Mouse (Mus musculus) ES-E14 (cell line): ENCODE results near the gene Mapkapk3. TPM values are rescaled to one million over a fixed set of nuclear protein-coding genes. Genes with fewer than 3 reads are reported as not detected.

Experiments
- DNase-seq: peaks from one replicate; pipeline ENCODE4 v3.0.0-alpha.2; 2013; ENCODE audit warnings: low read depth, low spot score
- H3K27ac ChIP-seq: 2 replicates; pipeline ENCODE4 v1.5.1; 2012; ENCODE audit warnings: low read depth, mild to moderate bottlenecking, low read length, moderate library complexity, mixed read lengths; ENCODE audit not compliant: poor library complexity, insufficient read depth, severe bottlenecking
- H3K36me3 ChIP-seq: 2 replicates; pipeline ENCODE4 v1.6.1; 2012; ENCODE audit warnings: mild to moderate bottlenecking, low read length, moderate library complexity, mixed read lengths; ENCODE audit not compliant: control insufficient read depth, poor library complexity, insufficient read depth, severe bottlenecking
- H3K4me1 ChIP-seq, 2 experiments: fragments of 150-350 bp in 1 of 2; sonication (generic) in 1 of 2; 2 replicates each; pipeline ENCODE4 v1.6.1; 2012; ENCODE audit warnings: low read length in 2 of 2, mild to moderate bottlenecking in 1 of 2, mixed read lengths in 1 of 2; ENCODE audit not compliant: control insufficient read depth in 2 of 2, insufficient read depth in 2 of 2, poor library complexity in 1 of 2
- H3K4me3 ChIP-seq, 2 experiments: fragments of 150-350 bp in 1 of 2; sonication (generic) in 1 of 2; 2 replicates each; pipeline ENCODE4 v1.5.1; 2012; ENCODE audit warnings: low read length in 2 of 2, low read depth in 1 of 2, mild to moderate bottlenecking in 1 of 2, mixed read lengths in 1 of 2; ENCODE audit not compliant: insufficient read depth in 1 of 2, poor library complexity in 1 of 2, severe bottlenecking in 1 of 2
- H3K9ac ChIP-seq: 2 replicates; pipeline ENCODE4 v1.6.1; 2012; ENCODE audit warnings: low read depth, mild to moderate bottlenecking, low read length, mixed read lengths; ENCODE audit not compliant: poor library complexity, insufficient read depth, severe bottlenecking
- H3K9me3 ChIP-seq: fragments of 150-350 bp; sonication (generic); 2 replicates; pipeline ENCODE4 v1.6.1; 2012; ENCODE audit warnings: low read depth, mild to moderate bottlenecking, low read length; ENCODE audit not compliant: control insufficient read depth, insufficient read depth
- CHD2 ChIP-seq: IDR thresholded peaks from 2 replicates; pipeline ENCODE4 v1.6.1; 2014; ENCODE audit warnings: mild to moderate bottlenecking, low read depth, low read length, inconsistent platforms
- HCFC1 ChIP-seq: IDR thresholded peaks from 2 replicates; pipeline ENCODE4 v1.6.1; 2012; ENCODE audit warnings: low read length, inconsistent platforms, borderline replicate concordance; ENCODE audit not compliant: insufficient read depth
- MAFK ChIP-seq: IDR thresholded peaks from 2 replicates; pipeline ENCODE4 v1.6.1; 2014; ENCODE audit warnings: mild to moderate bottlenecking, low read depth, low read length, inconsistent platforms; ENCODE audit not compliant: insufficient read depth
- ZC3H11A ChIP-seq: IDR thresholded peaks from 2 replicates; pipeline ENCODE4 v1.6.1; 2012; ENCODE audit warnings: low read depth, mild to moderate bottlenecking, inconsistent platforms, low read length, borderline replicate concordance
- ZNF384 ChIP-seq: IDR thresholded peaks from 2 replicates; pipeline ENCODE4 v1.6.1; 2012; ENCODE audit warnings: low read depth, low read length, inconsistent platforms
- in situ Hi-C, 2 experiments: fragments of 600-800 bp; cut with MboI; formaldehyde crosslinking; loops; one replicate each; pipeline ENCODE4 v1.15.1; 2025; ENCODE audit warnings: low sequenced_read_pairs in 2 of 2, inconsistent platforms in 1 of 2; ENCODE audit not compliant: unreplicated experiment in 2 of 2
- total RNA-seq: library from RNA; depleted of rRNA; stranded (reverse); fragments of 300-350 nt; gene quantifications from 2 replicates; pipeline ENCODE4 v1.2.3, GENCODE M21; 2012

Mapkapk3 gene
- total RNA-seq, 1 experiment: 25.7 TPM

DNA sequence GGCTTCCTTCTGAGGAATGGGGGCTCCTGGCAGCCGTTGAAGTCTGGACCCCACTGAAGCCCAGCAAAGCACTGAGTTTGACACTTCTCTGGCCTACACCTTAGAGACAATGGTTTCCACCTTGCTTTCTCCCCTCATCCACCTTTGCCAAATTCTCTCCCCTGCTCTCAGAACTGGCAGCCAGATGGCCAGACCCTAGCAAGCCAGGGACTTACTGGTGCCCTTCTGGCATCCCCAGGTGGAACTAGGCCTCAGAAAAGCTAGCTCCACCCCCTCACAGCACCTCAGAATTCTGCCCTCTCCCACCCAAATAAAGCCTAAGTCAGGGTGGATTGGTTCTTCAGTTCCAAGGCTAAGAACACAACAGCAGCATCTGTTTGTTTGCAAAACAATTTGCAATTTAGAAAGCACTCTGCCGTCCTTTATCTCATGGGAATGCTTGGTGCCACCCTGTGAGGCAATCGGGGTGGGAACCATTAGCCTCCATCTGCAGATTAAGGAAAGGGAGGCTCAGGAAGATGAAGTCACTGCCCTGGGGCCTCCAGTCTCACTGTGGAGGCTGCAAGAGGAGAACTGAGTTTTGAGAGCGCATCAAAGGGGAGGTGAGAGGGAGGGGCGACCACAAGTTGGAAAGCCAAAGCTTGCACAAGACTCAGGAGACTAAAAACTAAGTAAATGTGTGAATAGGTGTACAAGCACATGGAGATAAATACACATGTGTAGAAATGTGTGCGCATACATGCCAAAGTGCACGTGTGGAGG, 18.3 kb downstream of the Mapkapk3 start:
- no peak for DNase-seq
- in situ Hi-C loops: no loop called here

DNA sequence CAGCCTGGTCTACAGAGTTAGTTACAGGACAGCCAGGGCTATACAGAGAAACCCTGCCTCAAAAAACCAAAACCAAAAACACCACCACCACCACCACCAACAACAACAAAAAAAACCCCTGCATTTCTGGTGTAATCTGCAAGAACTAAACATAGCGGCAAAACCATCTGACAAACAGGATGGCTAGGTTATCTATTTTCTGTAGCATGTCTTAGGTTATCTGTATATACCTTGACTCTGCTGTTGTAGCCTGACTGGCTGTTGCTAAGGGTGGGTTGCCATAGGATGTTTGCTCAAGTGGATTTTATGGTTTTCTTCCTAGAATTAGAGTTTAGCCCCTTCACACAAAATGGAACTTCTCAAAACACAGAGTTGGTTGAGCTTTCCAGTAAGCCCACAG, 19.9 kb downstream of the Mapkapk3 start:
- no peak overlapping the region for H3K27ac ChIP-seq
- H3K9ac ChIP-seq: no peak overlapping the region
- H3K36me3 ChIP-seq: no peaks in the 10 kb centered on the region
- H3K9me3 ChIP-seq: no peaks in the 10 kb centered on the region
- TF ChIP-seq HCFC1: no peak
- TF ChIP-seq MAFK: no peak
- TF ChIP-seq ZNF384: no peak
- TF ChIP-seq ZC3H11A: no peak
- TF ChIP-seq CHD2: no peak
- no peak overlapping the region for H3K4me3 ChIP-seq
- peaks cover 0 to 7% of the 10 kb centered on the region in 2 experiments; a peak in 2 of 4 replicates for H3K4me1 ChIP-seq
- in situ Hi-C loops: no loop called here
- no peak for DNase-seq

More for the DNA sequence above, 18.3 kb downstream of the Mapkapk3 start:
- Histone ChIP-seq H3K9ac (no peak overlapping the region), H3K4me3 (no peak overlapping the region), H3K36me3 (peaks cover 2% of the 10 kb centered on the region; the same call in 1 of the 2 replicates), H3K9me3 (no peaks in the 10 kb centered on the region), H3K27ac (no peak overlapping the region), H3K4me1 (peaks cover 0 to 8% of the 10 kb centered on the region in 2 experiments; a peak in 2 of 4 replicates)
- TF ChIP-seq MAFK (no peak), HCFC1 (no peak), CHD2 (no peak), ZC3H11A (no peak), ZNF384 (no peak)

DNA sequence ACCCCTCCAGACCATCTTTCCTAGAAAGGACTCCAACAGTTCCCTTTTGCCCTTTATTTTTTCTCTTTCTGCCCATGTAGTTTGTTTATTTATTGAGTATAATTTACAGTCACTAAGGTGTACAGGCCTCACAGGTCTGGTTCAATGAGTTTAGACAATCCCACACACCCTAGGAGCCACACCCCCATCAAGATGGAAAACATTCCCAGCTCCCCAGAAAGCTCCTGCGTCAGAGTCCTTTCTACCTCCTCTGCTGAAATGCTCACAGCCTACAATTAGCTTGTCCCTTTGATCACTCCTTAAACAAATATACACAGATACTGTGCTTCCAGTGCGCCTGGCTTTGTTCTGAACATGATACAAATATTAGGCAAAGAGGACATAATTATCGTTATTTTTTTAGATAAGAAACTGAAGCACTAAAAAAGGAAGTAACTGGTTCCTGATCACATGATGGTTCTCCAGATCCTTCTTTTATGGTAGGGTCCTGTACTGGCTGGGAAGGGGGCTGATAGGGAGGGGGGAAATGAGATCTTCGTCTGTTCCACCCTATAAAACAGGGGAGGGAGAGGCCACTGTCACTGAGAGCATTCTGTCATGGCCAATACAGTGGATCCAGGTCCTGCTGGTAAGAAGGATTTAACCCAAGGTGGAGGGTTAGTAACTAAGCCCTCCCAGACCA, 21.8 kb downstream of the Mapkapk3 start:
- Histone ChIP-seq H3K9ac (no peak overlapping the region), H3K4me3 (no peak overlapping the region), H3K27ac (no peak overlapping the region), H3K9me3 (no peaks in the 10 kb centered on the region), H3K36me3 (0 out of 2 replicates have a peak, but pooled peaks cover 2% of the 10 kb centered on the region), H3K4me1 (peaks cover 0 to 7% of the 10 kb centered on the region in 2 experiments; a peak in 2 of 4 replicates)
- no peak for TF ChIP-seq ZNF384
- TF ChIP-seq MAFK: no peak
- no peak for TF ChIP-seq CHD2
- TF ChIP-seq HCFC1: no peak
- no peak for TF ChIP-seq ZC3H11A
- DNase-seq: no peak
- in situ Hi-C loops: no loop called here

DNA sequence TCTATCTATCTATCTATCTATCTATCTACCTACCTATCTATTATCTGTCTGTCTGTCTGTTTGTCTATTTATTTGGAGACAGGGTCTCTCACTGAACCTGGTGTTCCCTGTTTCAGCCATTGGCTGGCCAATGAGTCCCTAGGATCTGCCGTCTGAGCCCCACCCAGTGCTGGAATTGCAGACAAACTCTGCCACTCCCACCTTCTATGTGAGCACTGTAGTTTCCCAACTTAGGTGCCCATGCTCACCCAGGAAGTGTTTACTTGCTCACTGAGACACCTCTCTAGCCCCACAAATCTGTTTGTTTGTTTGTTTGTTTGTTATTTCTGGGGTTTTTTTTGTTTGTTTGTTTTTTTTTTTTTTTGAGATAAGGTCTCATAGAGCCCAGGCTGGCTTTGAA, 22.6 kb downstream of the Mapkapk3 start:
- in situ Hi-C loops: no loop called here
- H3K4me1 ChIP-seq: peaks cover 0 to 7% of the 10 kb centered on the region in 2 experiments; a peak in 2 of 4 replicates
- H3K4me3 ChIP-seq: no peak overlapping the region
- no peak overlapping the region for H3K27ac ChIP-seq
- peaks cover 4% of the 10 kb centered on the region; the same call in 1 of the 2 replicates for H3K36me3 ChIP-seq
- no peak for DNase-seq
- H3K9ac ChIP-seq: no peak overlapping the region
- no peak for TF ChIP-seq HCFC1
- TF ChIP-seq CHD2: no peak
- TF ChIP-seq ZNF384: no peak
- TF ChIP-seq MAFK: no peak
- TF ChIP-seq ZC3H11A: no peak
- no peaks in the 10 kb centered on the region for H3K9me3 ChIP-seq
